Mouse (Mus musculus) MEL (cell line): ENCODE measurements around the gene Dhdh. TPM values are rescaled to one million over a fixed set of nuclear protein-coding genes. Genes with fewer than 3 reads are reported as not detected.

Experiments used
- DNase-seq: peaks from one replicate; pipeline ENCODE4 v3.0.0; 2011; ENCODE audit warnings: low read depth, low spot score
- H3K27ac ChIP-seq: 2 replicates; pipeline ENCODE4 v1.5.1; 2012; ENCODE audit warnings: low read depth, mild to moderate bottlenecking, control low read depth, low read length, moderate library complexity; ENCODE audit not compliant: control insufficient read depth
- H3K27me3 ChIP-seq, 2 experiments: fragments of 150-350 bp in 1 of 2; sonication (generic) in 1 of 2; 2 replicates each; pipeline ENCODE4 v1.6.1; 2012; ENCODE audit warnings: low read length in 2 of 2, mild to moderate bottlenecking in 2 of 2, improper control_type of control experiment in 1 of 2, moderate library complexity in 1 of 2; ENCODE audit not compliant: insufficient read depth in 2 of 2, control insufficient read depth in 1 of 2
- H3K36me3 ChIP-seq, 2 experiments: 2 replicates each; pipeline ENCODE4 v1.6.1; 2012 to 2014; ENCODE audit warnings: low read length in 2 of 2, improper control_type of control experiment in 1 of 2, inconsistent platforms in 1 of 2, mild to moderate bottlenecking in 1 of 2; ENCODE audit not compliant: insufficient read depth in 2 of 2, control insufficient read depth in 1 of 2
- H3K4me1 ChIP-seq, 2 experiments: fragments of 150-350 bp in 1 of 2; sonication (generic) in 1 of 2; 2 replicates each; pipeline ENCODE4 v1.6.1; 2012; ENCODE audit warnings: low read length in 2 of 2, improper control_type of control experiment in 1 of 2, mild to moderate bottlenecking in 1 of 2; ENCODE audit not compliant: insufficient read depth in 2 of 2, control insufficient read depth in 1 of 2
- H3K4me3 ChIP-seq, 2 experiments: fragments of 150-350 bp in 1 of 2; sonication (generic) in 1 of 2; 2 replicates each; pipeline ENCODE4 v1.5.1; 2012; ENCODE audit warnings: low read depth in 2 of 2, low read length in 2 of 2, mild to moderate bottlenecking in 2 of 2, moderate library complexity in 2 of 2, control low read depth in 1 of 2, improper control_type of control experiment in 1 of 2; ENCODE audit not compliant: control insufficient read depth in 1 of 2, insufficient read depth in 1 of 2
- H3K79me2 ChIP-seq: 2 replicates; pipeline ENCODE4 v1.6.1; 2012; ENCODE audit warnings: mild to moderate bottlenecking, low read length, moderate library complexity; ENCODE audit not compliant: control insufficient read depth, poor library complexity, insufficient read depth
- H3K9ac ChIP-seq: 2 replicates; pipeline ENCODE4 v1.6.1; 2012; ENCODE audit warnings: low read depth, mild to moderate bottlenecking, control low read depth, low read length, moderate library complexity; ENCODE audit not compliant: control insufficient read depth, poor library complexity, severe bottlenecking
- H3K9me3 ChIP-seq: fragments of 150-350 bp; sonication (generic); replicated peaks from 2 replicates; pipeline ENCODE4 v1.6.1; 2012; ENCODE audit warnings: mild to moderate bottlenecking, low read length, improper control_type of control experiment, moderate library complexity; ENCODE audit not compliant: insufficient read depth
- BHLHE40 ChIP-seq: IDR thresholded peaks from 2 replicates; pipeline ENCODE4 v1.6.1; 2012; ENCODE audit warnings: low read depth, mild to moderate bottlenecking, inconsistent platforms, low read length, improper control_type of control experiment, borderline replicate concordance
- CHD1 ChIP-seq: IDR thresholded peaks from 2 replicates; pipeline ENCODE4 v1.6.1; 2012; ENCODE audit warnings: low read depth, mild to moderate bottlenecking, inconsistent platforms, low read length, improper control_type of control experiment
- CHD2 ChIP-seq: IDR thresholded peaks from 2 replicates; pipeline ENCODE4 v1.6.1; 2011; ENCODE audit warnings: low read length, improper control_type of control experiment
- ELF1 ChIP-seq: IDR thresholded peaks from 2 replicates; pipeline ENCODE4 v1.6.1; 2014; ENCODE audit warnings: low read depth, mild to moderate bottlenecking, inconsistent platforms, low read length, improper control_type of control experiment, moderate library complexity
- ETS1 ChIP-seq: IDR thresholded peaks from 2 replicates; pipeline ENCODE4 v1.6.1; 2012; ENCODE audit warnings: low read depth, mild to moderate bottlenecking, inconsistent platforms, low read length, improper control_type of control experiment, moderate library complexity
- KAT2A ChIP-seq: conservative IDR thresholded peaks from 2 replicates; pipeline ENCODE4 v1.6.1; 2012; ENCODE audit warnings: low read depth, low read length, improper control_type of control experiment, inconsistent platforms
- MAFK ChIP-seq: IDR thresholded peaks from 2 replicates; pipeline ENCODE4 v1.6.1; 2011; ENCODE audit warnings: low read depth, mild to moderate bottlenecking, low read length, improper control_type of control experiment, borderline replicate concordance
- MAX ChIP-seq: IDR thresholded peaks from 2 replicates; pipeline ENCODE4 v1.6.1; 2011; ENCODE audit warnings: low read length, improper control_type of control experiment
- MAZ ChIP-seq: IDR thresholded peaks from 2 replicates; pipeline ENCODE4 v1.6.1; 2012; ENCODE audit warnings: low read depth, mild to moderate bottlenecking, inconsistent platforms, low read length, improper control_type of control experiment
- MXI1 ChIP-seq: IDR thresholded peaks from 2 replicates; pipeline ENCODE4 v1.6.1; 2011; ENCODE audit warnings: mild to moderate bottlenecking, low read depth, low read length, improper control_type of control experiment
- MYC ChIP-seq: IDR thresholded peaks from 2 replicates; pipeline ENCODE4 v1.6.1; 2011; ENCODE audit warnings: low read depth, mild to moderate bottlenecking, low read length, improper control_type of control experiment, moderate library complexity
- NELFE ChIP-seq: IDR thresholded peaks from 2 replicates; pipeline ENCODE4 v1.6.1; 2011; ENCODE audit warnings: low read depth, low read length, improper control_type of control experiment
- NRF1 ChIP-seq: IDR thresholded peaks from 2 replicates; pipeline ENCODE4 v1.6.1; 2014; ENCODE audit warnings: low read depth, mild to moderate bottlenecking, inconsistent platforms, low read length, improper control_type of control experiment, moderate library complexity; ENCODE audit not compliant: poor library complexity, insufficient read depth, severe bottlenecking
- POLR2A ChIP-seq, 2 experiments: IDR thresholded peaks; 2 replicates each; pipeline ENCODE4 v1.6.1; 2011 to 2012; ENCODE audit warnings: low read length in 2 of 2, mild to moderate bottlenecking in 2 of 2, control low read depth in 1 of 2, improper control_type of control experiment in 1 of 2, low read depth in 1 of 2, moderate library complexity in 1 of 2; ENCODE audit not compliant: control insufficient read depth in 1 of 2, insufficient read depth in 1 of 2, poor library complexity in 1 of 2
- POLR2AphosphoS2 ChIP-seq: IDR thresholded peaks from 2 replicates; pipeline ENCODE4 v1.6.1; 2011; ENCODE audit warnings: low read length, improper control_type of control experiment
- RCOR1 ChIP-seq: IDR thresholded peaks from 2 replicates; pipeline ENCODE4 v1.6.1; 2012; ENCODE audit warnings: low read depth, mild to moderate bottlenecking, inconsistent platforms, low read length, improper control_type of control experiment
- SIN3A ChIP-seq: IDR thresholded peaks from 2 replicates; pipeline ENCODE4 v1.6.1; 2012; ENCODE audit warnings: low read length, improper control_type of control experiment, inconsistent platforms
- UBTF ChIP-seq: IDR thresholded peaks from 2 replicates; pipeline ENCODE4 v1.6.1; 2012; ENCODE audit warnings: low read depth, mild to moderate bottlenecking, inconsistent platforms, low read length, improper control_type of control experiment, moderate library complexity, borderline replicate concordance; ENCODE audit not compliant: insufficient read depth
- USF1 ChIP-seq: IDR thresholded peaks from 2 replicates; pipeline ENCODE4 v1.6.1; 2014; ENCODE audit warnings: low read depth, mild to moderate bottlenecking, inconsistent platforms, low read length, improper control_type of control experiment, moderate library complexity
- USF2 ChIP-seq, 2 experiments: IDR thresholded peaks; 2 replicates each; pipeline ENCODE4 v1.6.1; 2011 to 2012; ENCODE audit warnings: improper control_type of control experiment in 2 of 2, low read length in 2 of 2, borderline replicate concordance in 1 of 2, inconsistent platforms in 1 of 2, low read depth in 1 of 2, mild to moderate bottlenecking in 1 of 2; ENCODE audit not compliant: insufficient read depth in 1 of 2
- ZMIZ1 ChIP-seq: IDR thresholded peaks from 2 replicates; pipeline ENCODE4 v1.6.1; 2012; ENCODE audit warnings: low read depth, mild to moderate bottlenecking, inconsistent platforms, low read length, improper control_type of control experiment, moderate library complexity
- ZNF384 ChIP-seq: IDR thresholded peaks from 2 replicates; pipeline ENCODE4 v1.6.1; 2012; ENCODE audit warnings: low read depth, mild to moderate bottlenecking, inconsistent platforms, low read length, improper control_type of control experiment
- polyA plus RNA-seq, 2 experiments: library from polyadenylated mRNA; stranded (reverse) in 1 of 2; unstranded in 1 of 2; fragments of >175 nt in 1 of 2; fragments of >200 nt in 1 of 2; gene quantifications; 2 replicates each; pipeline versions ENCODE4 v1.2.1 to v1.2.4; 2012; ENCODE audit warnings: low replicate concordance in 2 of 2, low read depth in 1 of 2; ENCODE audit not compliant: insufficient read length in 2 of 2, insufficient read depth in 1 of 2, missing spikeins in 1 of 2
- total RNA-seq: library from RNA; depleted of rRNA; stranded (reverse); fragments of 300-350 nt; gene quantifications from 2 replicates; pipeline ENCODE4 v1.2.3, GENCODE M21; 2012

The Dhdh gene
- total and polyA plus RNA-seq, 3 experiments = 0.08 to 1.6 TPM; not detected in 1

DNA sequence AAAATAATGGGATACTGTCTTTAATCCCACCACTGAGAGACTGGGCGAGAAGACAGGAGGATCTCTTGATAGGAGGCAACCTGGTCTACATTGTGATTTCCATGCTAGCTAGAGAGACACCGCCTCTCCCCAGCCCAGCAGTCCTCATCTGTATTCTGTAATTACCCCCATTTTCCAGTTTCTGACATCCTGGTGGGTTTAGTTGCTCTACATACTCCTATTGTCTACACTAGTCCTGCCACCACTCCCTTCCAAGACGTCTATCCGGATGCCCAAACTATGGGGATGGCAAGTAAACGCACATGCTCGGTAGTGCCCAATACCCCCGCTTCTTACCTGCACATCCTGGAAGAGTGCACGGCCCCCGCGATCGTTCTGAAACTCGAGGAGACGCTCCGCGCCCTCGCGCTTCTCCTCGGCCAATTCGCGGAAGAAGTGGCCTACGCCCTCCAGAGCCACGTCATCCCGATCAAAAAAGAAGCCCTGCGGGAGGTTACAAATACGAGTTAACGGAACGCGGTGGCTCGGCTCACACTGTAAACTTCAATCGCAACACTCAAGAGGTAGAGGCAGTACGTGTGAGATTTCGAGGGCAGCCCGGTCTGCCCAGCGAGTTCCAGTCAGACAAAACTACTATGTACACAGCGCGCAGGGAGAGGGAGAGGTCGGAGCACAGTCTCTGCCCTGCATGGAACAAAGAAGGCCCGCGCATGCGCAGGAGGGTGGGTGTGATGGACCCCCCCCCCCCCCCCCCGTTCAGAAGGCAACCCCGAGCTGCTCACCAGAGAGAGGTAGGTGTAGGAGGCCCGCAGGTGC, 29.6 kb downstream of the Dhdh start:
- H3K9ac ChIP-seq = peak overlapping the region; percentile 93
- no peaks in the 10 kb centered on the region for H3K27me3 ChIP-seq
- peak overlapping the region; percentile 88 for H3K27ac ChIP-seq
- peak overlapping the region; percentile 78 to 80 for H3K4me3 ChIP-seq
- TF ChIP-seq USF2 (IDR thresholded peaks at IDR 0.05; ENCODE audit: borderline replicate concordance in 1 of 2, insufficient read depth in 1 of 2, low read depth in 1 of 2, low read length in 2 of 2) (no peak), ZNF384 (no peak), NRF1 (peak; percentile 78), SIN3A (peak; percentile 56; the same call in 1 of the 2 replicates), MXI1 (peak; percentile 52), CHD1 (peak; percentile 49; the same call in 1 of the 2 replicates), MAX (0 out of 2 replicates have a peak, but pooled peaks have one; percentile 25)
- H3K36me3 ChIP-seq = peaks cover 7 to 22% of the 10 kb centered on the region in 2 experiments
- H3K79me2 ChIP-seq = peaks cover 24% of the 10 kb centered on the region
- H3K4me1 ChIP-seq = peaks cover 7 to 22% of the 10 kb centered on the region in 2 experiments; a peak in 3 of 4 replicates
- DNase-seq = peak; percentile 84
- H3K9me3 ChIP-seq = no peaks in the 10 kb centered on the region

DNA sequence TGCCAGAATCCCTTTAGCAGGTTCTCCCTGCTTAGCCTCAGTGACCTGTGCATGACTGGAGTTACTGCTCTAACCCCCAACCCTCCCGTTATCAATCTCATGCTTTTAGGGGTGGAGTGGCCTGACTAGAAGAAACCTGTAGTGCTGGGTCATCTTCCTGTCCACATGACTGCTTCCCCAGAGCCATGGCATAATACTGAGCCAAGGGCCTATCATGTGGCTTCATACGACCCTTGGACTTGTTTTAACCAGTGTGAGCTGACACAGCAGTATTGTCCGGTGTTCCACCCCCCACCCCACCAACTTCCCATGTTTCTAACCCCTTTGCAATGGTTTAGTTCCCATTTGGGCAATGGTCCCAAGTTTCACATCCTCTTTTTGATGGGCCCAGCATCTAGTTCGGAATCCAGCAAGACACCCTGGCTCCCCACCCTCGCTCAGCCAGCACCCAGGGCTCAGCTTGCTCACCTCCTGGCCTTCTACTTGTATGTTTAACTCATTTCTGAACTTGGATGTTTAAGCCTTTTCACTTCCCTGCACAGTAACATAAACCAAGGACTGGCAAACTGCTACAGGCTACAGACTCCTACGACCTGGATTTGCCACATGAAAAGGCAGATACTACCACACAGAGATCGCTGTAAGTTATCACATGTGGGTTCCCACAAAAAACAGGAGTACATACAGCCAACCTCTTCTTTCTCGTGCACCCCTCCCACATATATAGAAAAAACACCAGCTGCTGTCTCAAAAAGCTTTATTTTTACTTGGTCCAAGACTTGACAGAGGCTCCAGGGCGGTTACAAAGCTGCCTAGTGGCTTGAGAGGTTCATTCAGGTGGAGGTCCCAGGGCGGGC, 31.2 kb downstream of the Dhdh start:
- Histone ChIP-seq H3K27me3 (no peaks in the 10 kb centered on the region), H3K4me1 (peaks cover 7 to 22% of the 10 kb centered on the region in 2 experiments; a peak in 3 of 4 replicates), H3K36me3 (peaks cover 8 to 22% of the 10 kb centered on the region in 2 experiments), H3K27ac (peak overlapping the region; percentile 28), H3K9me3 (no peaks in the 10 kb centered on the region), H3K4me3 (peak overlapping the region; percentile 78 to 80), H3K9ac (peak overlapping the region; percentile 93), H3K79me2 (peaks cover 22% of the 10 kb centered on the region)
- peak; percentile 81 for DNase-seq
- TF ChIP-seq UBTF = no peak
- TF ChIP-seq ETS1 = 0 out of 2 replicates have a peak, but pooled peaks have one; percentile 12
- peak; percentile 9; the same call in 1 of the 2 replicates for TF ChIP-seq BHLHE40
- no peak for TF ChIP-seq RCOR1
- 0 out of 2 replicates have a peak, but pooled peaks have one; percentile 35 for TF ChIP-seq MYC
- TF ChIP-seq MAX = no peak
- peak; percentile 47; the same call in 1 of the 2 replicates for TF ChIP-seq NELFE
- TF ChIP-seq ZNF384 = no peak
- TF ChIP-seq MAZ = no peak
- no peak for TF ChIP-seq KAT2A
- 0 out of 2 replicates have a peak, but pooled peaks have one; percentile 70 for TF ChIP-seq MAFK
- peak; percentile 19 for TF ChIP-seq ZMIZ1
- peak; percentile 99 for TF ChIP-seq POLR2AphosphoS2
- TF ChIP-seq USF1 = peak; percentile 60; the same call in 1 of the 2 replicates
- TF ChIP-seq CHD2 = peak; percentile 49
- TF ChIP-seq POLR2A (IDR thresholded peaks at IDR 0.05; ENCODE audit: control insufficient read depth in 1 of 2, insufficient read depth in 1 of 2, low read depth in 1 of 2, low read length in 2 of 2, poor library complexity in 1 of 2) = peak; percentile 23 to 74; a peak in 3 of 4 replicates
- TF ChIP-seq ELF1 = no peak
